Mouse (Mus musculus): ENCODE measurements around the gene H60b. TPM values are rescaled to one million over a fixed set of nuclear protein-coding genes. Genes with fewer than 3 reads are reported as not detected.
"Not testable (repeated sequence)": the region's sequence is repeated elsewhere in the genome, so short reads cannot be mapped to it uniquely, and the experiment has no call there.

H60b gene
- polyA plus RNA-seq, 1 experiment from 2014 or later, result 0.88 TPM

DNA sequence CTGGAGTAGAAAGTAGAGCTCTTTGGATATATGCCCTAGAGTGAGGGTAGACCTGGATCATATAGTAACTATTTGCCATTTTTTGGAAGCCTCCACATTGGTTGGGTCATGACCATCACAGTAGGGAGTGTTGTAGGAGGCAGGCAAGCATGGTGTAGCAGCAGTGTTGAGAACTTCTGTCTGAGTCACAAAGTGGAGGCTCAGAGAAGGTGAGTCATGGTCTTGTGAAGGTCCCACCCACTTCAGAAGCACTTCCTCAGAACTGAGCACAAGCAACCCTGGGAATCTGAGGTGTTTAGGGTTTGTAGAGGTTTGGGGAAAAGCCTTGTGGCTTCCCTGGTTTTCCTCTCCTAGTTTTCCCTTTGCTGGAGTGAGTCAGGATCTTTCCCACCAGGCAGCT is 10.7 kb downstream of the H60b start:
- not testable (repeated sequence) for H3K27ac ChIP-seq; H3K27me3 ChIP-seq (ENCODE audit: insufficient read depth, low read length); H3K4me3 ChIP-seq (replicated peaks; ENCODE audit: low read depth, low read length); ATAC-seq (replicated peaks; ENCODE audit: low FRiP score, low read depth); H3K4me1 ChIP-seq (replicated peaks; ENCODE audit: insufficient read depth, low read length); H3K9me3 ChIP-seq (replicated peaks; ENCODE audit: low read length); H3K4me2 ChIP-seq (ENCODE audit: low read length); H3K9ac ChIP-seq (ENCODE audit: low read depth, low read length); DNase-seq (ENCODE audit: low spot score); H3K36me3 ChIP-seq (ENCODE audit: insufficient read depth, low read length)

GRCm38 (mm10) chr10:22172431-22173334 is 14.3 kb downstream of the H60b start:
- not testable (repeated sequence) for H3K9ac ChIP-seq (ENCODE audit: low read depth, low read length); DNase-seq (ENCODE audit: low spot score); H3K4me1 ChIP-seq (replicated peaks; ENCODE audit: insufficient read depth, low read length); ATAC-seq (replicated peaks; ENCODE audit: low FRiP score, low read depth); H3K27me3 ChIP-seq (ENCODE audit: insufficient read depth, low read length); H3K9me3 ChIP-seq (replicated peaks; ENCODE audit: low read length); H3K36me3 ChIP-seq (ENCODE audit: insufficient read depth, low read length); H3K27ac ChIP-seq; H3K4me3 ChIP-seq (replicated peaks; ENCODE audit: low read depth, low read length)
- H3K4me2 ChIP-seq (ENCODE audit: low read length), result peak overlapping the region; percentile 31
- 68% methylated on average over 4 of the region's 5 CpGs for WGBS

DNA sequence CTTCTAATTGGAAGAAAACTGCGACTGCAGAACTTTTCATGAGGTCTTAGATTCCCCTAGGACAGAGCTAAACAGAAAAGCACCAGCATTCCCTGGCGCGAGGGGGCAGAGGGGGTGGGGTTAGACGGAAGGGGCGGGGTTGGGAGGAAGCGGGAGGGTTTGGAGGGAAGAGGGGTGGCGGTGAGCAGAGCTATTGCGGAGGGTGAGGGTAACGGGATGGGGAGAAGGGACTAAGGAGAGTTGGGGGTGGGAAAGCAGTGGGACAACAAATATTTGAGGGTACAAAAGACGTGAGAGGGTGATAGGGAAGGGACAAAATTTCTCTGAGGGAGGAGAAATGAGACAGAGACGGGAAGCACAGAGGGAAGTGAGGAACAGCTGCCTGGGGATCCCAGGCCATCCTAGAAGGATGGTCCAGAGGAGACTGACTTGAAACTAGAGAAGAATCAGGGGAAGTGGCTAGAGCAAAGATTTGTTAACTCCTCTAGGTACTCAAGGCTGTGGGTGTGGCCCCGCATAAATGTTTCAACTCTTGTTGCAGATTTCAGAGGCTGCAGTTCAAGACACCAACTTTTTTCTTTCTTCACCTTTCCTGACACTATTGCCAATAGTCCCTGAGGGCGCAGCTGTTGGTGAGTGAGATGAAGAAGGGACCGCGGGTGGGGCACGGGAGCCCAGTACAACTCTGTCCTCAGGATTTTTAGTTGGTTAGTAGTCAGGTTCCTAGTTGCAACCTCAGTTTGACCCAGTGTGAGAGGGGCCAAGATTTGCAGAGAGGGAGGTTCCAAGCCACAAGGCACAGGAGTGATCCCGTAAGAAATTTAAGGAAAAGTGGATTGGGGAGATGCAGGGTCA is 15.2 kb downstream of the H60b start:
- not testable (repeated sequence) for DNase-seq (ENCODE audit: low spot score); H3K36me3 ChIP-seq (ENCODE audit: insufficient read depth, low read length); ATAC-seq (replicated peaks; ENCODE audit: low FRiP score, low read depth); H3K9me3 ChIP-seq (replicated peaks; ENCODE audit: low read length); H3K4me3 ChIP-seq (replicated peaks; ENCODE audit: low read depth, low read length); H3K27me3 ChIP-seq (ENCODE audit: insufficient read depth, low read length); H3K27ac ChIP-seq; H3K4me1 ChIP-seq (replicated peaks; ENCODE audit: insufficient read depth, low read length); H3K9ac ChIP-seq (ENCODE audit: low read depth, low read length)
- peak overlapping the region; percentile 31 for H3K4me2 ChIP-seq (ENCODE audit: low read length)
- WGBS, result 16% methylated on average over 11 of the region's 17 CpGs

DNA sequence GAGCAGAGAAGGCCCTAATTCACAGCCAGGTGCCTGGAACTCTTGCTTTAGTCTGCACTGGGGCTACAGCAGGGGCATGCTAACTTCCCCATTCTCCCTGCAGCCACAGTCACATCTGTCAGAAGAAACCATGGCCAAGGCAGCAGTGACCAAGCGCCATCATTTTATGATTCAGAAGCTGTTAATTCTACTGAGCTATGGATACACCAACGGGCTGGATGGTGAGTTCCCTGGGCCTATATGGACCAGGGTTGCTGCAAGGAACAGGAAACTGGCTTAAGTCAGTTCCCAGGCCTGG is 15.8 kb downstream of the H60b start:
- not testable (repeated sequence) for H3K27ac ChIP-seq; H3K36me3 ChIP-seq (ENCODE audit: insufficient read depth, low read length); ATAC-seq (replicated peaks; ENCODE audit: low FRiP score, low read depth); H3K4me3 ChIP-seq (replicated peaks; ENCODE audit: low read depth, low read length); H3K9me3 ChIP-seq (replicated peaks; ENCODE audit: low read length); DNase-seq (ENCODE audit: low spot score); H3K9ac ChIP-seq (ENCODE audit: low read depth, low read length); H3K27me3 ChIP-seq (ENCODE audit: insufficient read depth, low read length); H3K4me1 ChIP-seq (replicated peaks; ENCODE audit: insufficient read depth, low read length); H3K4me2 ChIP-seq (ENCODE audit: low read length)
- 93% methylated on average over 2 of the region's 2 CpGs for whole genome bisulfite sequencing

- not testable (repeated sequence) for ATAC-seq (replicated peaks; ENCODE audit: low FRiP score, low read depth); DNase-seq (ENCODE audit: low spot score)
- WGBS, result 95% methylated on average over 2 of the region's 2 CpGs
These were observed 18.1 kb downstream of the H60b start for GRCm38 (mm10) chr10:22176515-22176914.

GRCm38 (mm10) chr10:22191035-22191434 is 32.6 kb downstream of the H60b start:
- H3K9me3 ChIP-seq (replicated peaks; ENCODE audit: low read length); H3K27me3 ChIP-seq (ENCODE audit: insufficient read depth, low read length); H3K4me1 ChIP-seq (replicated peaks; ENCODE audit: insufficient read depth, low read length); H3K9ac ChIP-seq (ENCODE audit: low read depth, low read length); H3K4me3 ChIP-seq (replicated peaks; ENCODE audit: low read depth, low read length); DNase-seq (ENCODE audit: low spot score); H3K27ac ChIP-seq; H3K36me3 ChIP-seq (ENCODE audit: insufficient read depth, low read length); H3K4me2 ChIP-seq (ENCODE audit: low read length): not testable (repeated sequence)
- 0 out of 2 replicates have a peak, but pooled peaks have one; percentile 47 for ATAC-seq (replicated peaks; ENCODE audit: low FRiP score, low read depth)
- 11% methylated on average over 6 of the region's 10 CpGs for WGBS

More at GRCm38 (mm10) chr10:22176515-22176914, 18.1 kb downstream of the H60b start:
- H3K4me3 ChIP-seq (replicated peaks; ENCODE audit: low read depth, low read length); H3K36me3 ChIP-seq (ENCODE audit: insufficient read depth, low read length); H3K4me1 ChIP-seq (replicated peaks; ENCODE audit: insufficient read depth, low read length); H3K27me3 ChIP-seq (ENCODE audit: insufficient read depth, low read length); H3K27ac ChIP-seq; H3K4me2 ChIP-seq (ENCODE audit: low read length); H3K9ac ChIP-seq (ENCODE audit: low read depth, low read length); H3K9me3 ChIP-seq (replicated peaks; ENCODE audit: low read length): not testable (repeated sequence)

DNA sequence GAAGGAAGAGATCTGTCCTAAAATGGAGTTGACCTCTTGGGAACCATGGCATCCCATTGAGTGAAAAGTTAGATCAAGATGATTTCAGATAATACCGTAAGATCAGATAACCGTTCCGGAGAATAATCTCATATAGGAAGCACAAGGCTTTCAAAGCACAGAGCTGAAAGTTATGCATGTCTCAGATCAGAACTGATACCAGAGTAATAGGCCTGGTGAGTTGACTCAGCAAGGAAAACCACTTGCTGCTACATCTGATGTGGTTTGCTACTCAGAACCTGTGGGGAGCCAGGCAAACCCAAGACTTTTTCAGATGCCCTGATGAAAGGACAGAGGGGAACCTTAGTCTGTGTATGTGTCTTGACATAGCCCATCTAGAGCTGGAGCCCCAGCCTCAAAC is 43.0 kb downstream of the H60b start:
- not testable (repeated sequence) for H3K27me3 ChIP-seq (ENCODE audit: insufficient read depth, low read length); H3K9ac ChIP-seq (ENCODE audit: low read depth, low read length); H3K4me1 ChIP-seq (replicated peaks; ENCODE audit: insufficient read depth, low read length); H3K4me3 ChIP-seq (replicated peaks; ENCODE audit: low read depth, low read length); ATAC-seq (replicated peaks; ENCODE audit: low FRiP score, low read depth); DNase-seq (ENCODE audit: low spot score); H3K27ac ChIP-seq; H3K9me3 ChIP-seq (replicated peaks; ENCODE audit: low read length); H3K4me2 ChIP-seq (ENCODE audit: low read length); H3K36me3 ChIP-seq (ENCODE audit: insufficient read depth, low read length)
- WGBS, result no CpG with 5 or more reads among the region's 3 CpGs

DNA sequence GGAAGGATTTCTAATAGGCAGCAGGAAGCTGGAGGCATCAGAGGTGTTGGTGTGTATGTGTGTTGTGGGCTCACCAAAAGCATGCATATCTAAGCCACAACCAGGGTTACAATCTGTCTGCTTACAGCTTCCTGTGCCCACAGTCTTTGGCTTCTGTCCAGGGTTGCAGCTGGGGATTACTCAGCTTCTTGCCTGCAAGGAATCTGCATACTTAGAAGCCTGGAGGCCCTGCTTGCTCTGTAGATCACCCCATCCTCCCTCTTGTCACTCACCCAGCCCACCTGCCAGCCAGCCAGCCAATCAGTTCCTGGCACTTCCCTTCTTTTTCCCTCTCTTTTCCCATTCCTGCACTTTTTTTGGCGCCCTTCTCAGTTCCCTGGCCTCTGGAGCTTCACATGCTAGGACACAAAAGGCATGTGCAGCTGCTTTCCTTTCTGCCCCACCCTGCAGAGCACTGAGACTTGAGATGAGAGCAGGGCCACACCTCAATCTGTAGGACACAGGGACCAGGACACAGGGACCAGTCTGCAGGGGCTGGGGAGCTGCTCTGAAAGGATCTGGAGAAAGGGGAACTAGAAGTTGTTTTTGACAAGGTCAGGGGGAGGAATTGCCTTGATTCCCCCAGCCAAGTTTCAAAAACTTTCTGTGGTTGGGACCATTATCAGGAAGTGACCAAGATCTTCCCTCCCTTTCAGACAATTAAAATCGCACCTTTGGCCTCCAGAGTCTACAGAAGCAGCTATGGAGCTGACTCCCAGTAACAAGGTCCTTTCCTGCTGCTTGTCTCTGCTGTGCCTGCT is 44.6 kb downstream of the H60b start:
- H3K9me3 ChIP-seq (replicated peaks; ENCODE audit: low read length), result not testable (repeated sequence)

GRCm38 (mm10) chr10:22206443-22206842 is 48.1 kb downstream of the H60b start:
- not testable (repeated sequence) for H3K4me3 ChIP-seq (replicated peaks; ENCODE audit: low read depth, low read length); H3K36me3 ChIP-seq (ENCODE audit: insufficient read depth, low read length); ATAC-seq (replicated peaks; ENCODE audit: low FRiP score, low read depth); H3K4me1 ChIP-seq (replicated peaks; ENCODE audit: insufficient read depth, low read length); DNase-seq (ENCODE audit: low spot score); H3K9me3 ChIP-seq (replicated peaks; ENCODE audit: low read length); H3K27me3 ChIP-seq (ENCODE audit: insufficient read depth, low read length); H3K27ac ChIP-seq; H3K4me2 ChIP-seq (ENCODE audit: low read length); H3K9ac ChIP-seq (ENCODE audit: low read depth, low read length)
- 41% methylated on average over 1 of the region's 1 CpGs for WGBS

More for the DNA sequence above, 44.6 kb downstream of the H60b start:
- not testable (repeated sequence) for H3K36me3 ChIP-seq (ENCODE audit: insufficient read depth, low read length); H3K9ac ChIP-seq (ENCODE audit: low read depth, low read length); H3K27ac ChIP-seq; ATAC-seq (replicated peaks; ENCODE audit: low FRiP score, low read depth); H3K27me3 ChIP-seq (ENCODE audit: insufficient read depth, low read length); DNase-seq (ENCODE audit: low spot score); H3K4me2 ChIP-seq (ENCODE audit: low read length); H3K4me3 ChIP-seq (replicated peaks; ENCODE audit: low read depth, low read length); H3K4me1 ChIP-seq (replicated peaks; ENCODE audit: insufficient read depth, low read length)
- no CpG with 5 or more reads among the region's 2 CpGs for WGBS

All from kidney, postnatal 0 days (tissue).